Mouse (Mus musculus): ENCODE data around the gene Bsdc1. TPM values are rescaled to one million over a fixed set of nuclear protein-coding genes. Genes with fewer than 3 reads are reported as not detected.
"Not testable (repeated sequence)": the region's sequence is repeated elsewhere in the genome, so short reads cannot be mapped to it uniquely, and the experiment has no call there.

Bsdc1 gene
- total RNA-seq, 2 experiments from 2014 or later, result 720 to 1,074 TPM

DNA sequence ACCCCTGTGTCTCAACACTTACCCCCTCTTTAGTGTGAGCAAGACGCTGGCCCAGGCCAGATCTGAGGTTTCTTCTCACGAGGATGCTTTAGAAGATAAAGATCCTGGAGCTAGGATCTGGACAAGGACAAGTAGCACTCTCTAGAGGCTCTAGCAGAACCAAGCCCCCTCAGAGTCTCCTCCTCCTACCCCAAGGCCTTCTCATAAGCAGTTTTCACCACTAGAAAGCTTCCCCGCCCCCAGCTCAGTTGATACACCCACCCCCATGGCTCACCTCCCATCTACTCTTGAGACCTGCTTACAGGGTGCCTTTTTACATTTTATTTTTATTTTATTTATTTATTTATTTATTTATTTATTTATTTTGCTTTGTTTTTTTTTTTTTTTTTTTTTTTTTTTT is 48.3 kb downstream of the Bsdc1 start:
- ATAC-seq (replicated peaks; ENCODE audit: low FRiP score, poor library complexity, severe bottlenecking), result no peak

DNA sequence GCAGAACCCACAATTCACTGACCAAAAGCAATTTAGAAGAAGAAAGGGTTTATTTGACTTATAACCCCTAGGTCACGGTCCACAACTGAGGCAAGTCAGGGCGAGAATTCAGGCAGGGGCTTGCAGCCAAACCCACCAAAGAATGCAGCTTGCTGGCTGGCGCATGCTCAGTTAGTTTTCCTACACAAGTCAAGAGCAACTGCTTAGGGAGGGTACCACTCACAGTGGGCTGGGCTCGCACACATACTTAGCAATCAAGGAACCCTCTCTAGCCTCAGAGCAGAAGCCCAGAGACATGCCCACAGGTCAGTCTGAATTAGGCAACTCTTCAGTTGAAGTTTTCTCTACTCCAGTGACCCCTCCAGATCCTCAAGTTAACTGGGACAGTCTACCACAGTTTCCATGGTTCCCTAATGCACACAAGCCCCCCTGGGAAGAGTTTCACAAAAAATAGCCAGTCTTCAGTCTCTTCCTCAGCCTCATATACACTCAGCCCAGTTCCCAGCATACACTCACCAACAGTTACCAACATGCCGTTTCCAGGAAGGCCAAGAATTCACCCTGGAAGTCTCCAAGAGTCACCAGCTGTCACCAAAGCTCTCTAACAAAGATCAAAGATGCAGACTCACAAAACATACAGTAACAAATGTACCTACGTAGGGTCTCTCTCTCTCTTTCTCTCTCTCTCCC is 49.5 kb downstream of the Bsdc1 start:
- no peak for ATAC-seq (replicated peaks; ENCODE audit: low FRiP score, poor library complexity, severe bottlenecking)

DNA sequence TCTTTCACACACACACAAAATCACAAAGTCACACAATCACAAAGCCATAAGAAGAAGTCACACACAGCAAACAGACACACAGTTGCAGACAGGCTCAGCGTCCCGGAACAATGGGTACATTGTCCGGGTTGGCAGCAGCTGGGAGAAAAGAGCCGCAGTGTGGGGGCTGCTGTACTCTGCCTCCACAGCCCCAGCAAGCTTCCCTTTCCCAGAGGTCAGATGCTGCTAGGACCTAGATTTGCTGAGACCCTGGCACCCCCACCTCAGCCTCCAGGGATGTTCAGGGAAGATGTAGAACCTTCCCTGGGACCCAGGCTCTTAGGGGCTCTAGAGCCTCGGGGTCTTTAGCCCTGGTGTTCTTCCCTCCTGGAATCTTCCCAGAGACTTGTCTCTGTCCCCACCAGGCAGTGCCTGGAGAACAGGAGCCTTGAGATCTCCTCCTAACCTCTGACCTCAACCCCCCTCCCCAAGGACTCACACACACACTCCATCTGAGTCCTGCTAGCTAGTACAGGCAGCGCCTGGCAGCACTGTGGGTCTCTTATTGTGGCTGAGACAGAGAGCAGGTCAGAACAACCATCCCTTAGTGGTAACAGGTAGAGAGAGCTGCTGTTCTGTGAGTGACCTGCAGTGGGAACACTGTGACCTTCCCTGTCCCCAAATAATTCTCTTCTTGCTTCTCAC is 50.2 kb downstream of the Bsdc1 start:
- ATAC-seq (replicated peaks; ENCODE audit: low FRiP score, poor library complexity, severe bottlenecking), result no peak

DNA sequence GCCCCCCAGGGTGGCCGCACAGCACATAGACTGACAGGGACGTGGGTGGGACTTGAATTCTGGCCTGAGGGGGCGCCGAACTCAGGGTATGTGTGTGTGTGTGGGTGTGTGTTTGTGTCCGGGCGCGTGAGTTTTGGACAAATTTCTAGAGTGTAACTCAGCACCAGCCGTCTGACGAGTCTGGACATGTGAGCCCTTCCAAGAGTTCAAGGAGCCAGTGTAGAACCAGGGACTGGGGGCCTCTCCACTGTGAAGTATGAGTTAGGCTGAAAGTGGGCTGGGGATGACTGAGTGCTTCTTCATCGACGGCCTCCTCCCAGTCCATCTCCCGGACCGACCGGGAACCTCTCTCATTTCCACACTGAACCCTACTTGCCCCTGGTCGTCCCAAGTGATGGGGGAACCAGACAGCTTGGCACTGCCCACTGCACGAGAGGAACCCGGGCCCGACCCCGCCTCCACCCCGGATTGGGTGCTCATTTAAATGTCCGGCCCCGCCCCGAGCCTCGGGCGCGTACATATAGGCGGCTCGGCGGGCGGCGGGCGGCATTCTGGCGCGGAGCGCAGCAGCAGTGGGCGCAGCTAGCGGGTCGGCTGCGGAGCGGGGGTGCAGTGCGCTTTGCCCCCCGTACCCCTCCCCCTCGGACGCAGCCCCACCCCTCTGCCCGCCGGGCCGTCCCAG is 51.8 kb downstream of the Bsdc1 start, which contains the start of gene Marcksl1:
Gene Marcksl1 (plus strand): TSS at position 496 of the 682 bp plus-strand sequence.
- peak; percentile 56; the same call in 1 of the 2 replicates for ATAC-seq (replicated peaks; ENCODE audit: low FRiP score, poor library complexity, severe bottlenecking)

DNA sequence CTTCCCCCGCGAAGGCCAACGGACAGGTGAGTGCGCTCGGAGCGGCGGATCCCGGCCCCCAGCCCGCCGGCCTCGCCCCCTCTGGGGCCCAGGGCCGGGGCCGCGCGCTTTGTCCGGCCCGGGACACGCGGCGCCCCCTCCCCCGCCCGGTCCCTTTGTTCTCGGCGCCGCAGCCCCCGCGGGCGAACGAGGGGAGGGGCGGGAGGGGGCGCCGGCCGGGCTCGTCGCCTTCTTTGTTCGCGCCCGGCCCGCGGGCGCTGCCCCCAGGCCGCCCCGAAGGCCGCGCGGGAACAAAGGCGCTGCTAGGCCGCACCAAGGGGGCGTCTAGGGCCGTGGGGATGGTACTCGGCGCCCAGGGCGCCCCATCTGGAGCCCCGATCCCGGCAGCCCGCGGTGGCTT is 52.5 kb downstream of the Bsdc1 start:
- no peak for ATAC-seq (replicated peaks; ENCODE audit: low FRiP score, poor library complexity, severe bottlenecking)

DNA sequence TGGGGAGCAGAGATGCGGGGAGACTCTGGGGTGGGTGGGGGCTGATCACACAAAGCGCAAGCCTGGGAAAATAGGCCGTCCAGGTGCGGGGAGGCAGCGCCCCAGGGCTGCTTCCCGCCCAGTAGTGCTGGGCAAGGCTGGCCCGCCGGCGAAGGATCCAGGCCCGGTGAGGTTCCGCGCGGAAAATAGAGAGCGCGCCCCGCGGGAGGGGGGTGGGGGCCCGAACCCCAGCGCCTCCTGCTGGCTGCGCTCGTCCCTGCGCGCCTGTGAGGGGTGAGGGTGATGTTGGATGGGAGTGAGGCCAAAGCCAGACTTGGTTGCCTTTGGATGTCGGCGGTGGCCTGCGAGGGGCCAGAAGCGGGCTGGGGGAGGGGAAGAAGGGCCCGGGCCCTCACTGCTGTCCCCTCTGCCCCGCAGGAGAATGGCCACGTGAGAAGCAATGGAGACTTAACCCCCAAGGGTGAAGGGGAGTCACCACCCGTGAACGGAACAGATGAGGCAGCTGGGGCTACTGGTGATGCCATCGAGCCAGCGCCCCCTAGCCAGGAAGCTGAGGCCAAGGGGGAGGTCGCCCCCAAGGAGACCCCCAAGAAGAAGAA is 53.0 kb downstream of the Bsdc1 start:
- ATAC-seq (replicated peaks; ENCODE audit: low FRiP score, poor library complexity, severe bottlenecking), result 0 out of 2 replicates have a peak, but pooled peaks have one; percentile 19

DNA sequence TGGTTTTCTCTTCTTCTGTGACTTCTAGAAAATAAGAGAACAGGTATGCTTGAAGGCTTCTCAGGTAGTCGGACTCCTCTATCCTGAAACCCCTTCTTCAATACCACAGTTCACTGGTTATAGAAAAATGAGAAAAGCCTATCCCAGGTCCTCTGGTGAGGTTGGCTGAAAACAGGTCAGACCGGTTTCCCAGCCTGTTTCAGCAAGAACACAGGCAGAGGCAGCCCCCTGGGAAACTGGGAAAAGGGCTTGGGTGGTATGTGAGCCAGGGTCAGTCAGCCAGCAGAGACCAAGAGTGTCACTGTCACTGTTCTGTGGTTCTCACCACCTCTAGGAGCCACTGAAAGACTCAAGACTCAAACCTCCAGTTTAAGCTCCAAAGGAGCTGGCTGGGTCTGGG is 55.5 kb downstream of the Bsdc1 start:
- no peak for ATAC-seq (replicated peaks; ENCODE audit: low FRiP score, poor library complexity, severe bottlenecking)

DNA sequence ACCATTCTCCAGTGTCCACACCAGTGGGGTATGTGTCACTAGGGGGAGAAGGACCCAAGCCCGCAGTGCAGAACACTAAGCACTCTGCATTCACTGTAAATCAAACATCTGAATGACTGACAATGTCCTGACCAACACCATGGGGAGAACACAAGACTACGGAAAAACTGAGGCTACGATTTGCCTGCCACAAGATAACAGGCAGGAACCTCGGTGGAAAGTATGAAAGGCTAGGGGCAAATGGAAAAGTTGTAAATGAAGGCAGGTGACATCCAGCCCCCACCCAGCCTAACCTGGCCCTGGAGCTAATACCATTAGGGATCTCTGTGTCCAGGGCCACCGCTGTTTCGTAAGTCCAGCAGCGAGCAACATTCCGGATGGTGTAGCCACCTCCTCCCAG is 57.1 kb downstream of the Bsdc1 start:
- ATAC-seq (replicated peaks; ENCODE audit: low FRiP score, poor library complexity, severe bottlenecking), result no peak

DNA sequence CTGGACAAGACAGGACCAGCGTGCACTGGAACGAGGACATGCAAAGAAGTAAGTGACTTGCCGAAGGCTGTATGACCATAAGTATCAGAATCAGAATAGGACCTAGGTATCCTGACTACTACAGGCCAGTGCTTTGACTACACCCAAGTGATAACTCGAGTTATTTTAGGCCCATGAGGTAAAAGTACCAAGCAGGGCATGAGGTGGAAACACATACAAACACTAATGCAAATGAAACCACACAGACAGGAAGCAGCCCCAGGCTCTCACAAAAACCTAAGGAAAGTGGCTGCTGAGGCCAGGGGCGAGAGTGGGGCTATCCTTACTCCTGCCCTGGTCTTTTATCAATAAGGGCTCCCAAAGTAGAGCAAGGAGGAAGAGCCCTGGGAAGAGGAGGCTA is 64.0 kb downstream of the Bsdc1 start:
- no peak for ATAC-seq (replicated peaks; ENCODE audit: low FRiP score, poor library complexity, severe bottlenecking)

DNA sequence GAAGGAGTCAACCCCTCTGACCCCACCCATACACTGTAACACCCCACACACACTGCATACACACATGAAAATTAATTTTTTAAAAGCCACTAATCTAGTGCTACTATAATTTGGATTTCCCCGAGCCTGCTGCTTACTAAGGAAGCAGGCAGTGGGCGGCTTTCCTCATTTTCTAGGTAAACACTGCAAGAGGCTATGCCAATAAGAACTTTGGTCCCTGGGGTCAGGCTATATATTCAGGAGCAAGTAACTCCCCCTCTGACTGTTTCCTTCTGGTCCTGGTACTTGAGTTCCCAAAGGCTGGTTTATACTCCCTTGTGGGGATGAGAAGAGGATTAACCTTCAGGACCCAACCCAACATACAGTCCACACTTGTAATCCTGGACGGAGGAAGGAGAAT is 64.5 kb downstream of the Bsdc1 start:
- no peak for ATAC-seq (replicated peaks; ENCODE audit: low FRiP score, poor library complexity, severe bottlenecking)

DNA sequence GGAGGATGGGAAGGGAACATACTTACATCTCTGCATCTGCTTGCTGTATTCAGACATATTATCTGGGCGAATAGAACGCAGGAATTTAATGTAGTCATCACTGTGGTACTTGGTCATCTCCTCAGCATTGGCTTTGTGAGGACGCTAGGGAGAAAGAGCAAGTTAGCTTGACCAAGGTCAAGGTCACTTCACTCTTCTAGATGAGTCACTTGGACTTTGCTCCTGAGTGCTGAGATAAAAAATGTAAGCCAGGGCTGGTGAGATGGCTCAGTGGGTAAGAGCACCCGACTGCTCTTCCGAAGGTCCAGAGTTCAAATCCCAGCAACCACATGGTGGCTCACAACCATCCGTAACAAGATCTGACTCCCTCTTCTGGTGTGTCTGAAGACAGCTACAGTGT is 67.5 kb downstream of the Bsdc1 start:
- ATAC-seq (replicated peaks; ENCODE audit: low FRiP score, poor library complexity, severe bottlenecking), result not testable (repeated sequence)

Other genes starting within 250 kb of the Bsdc1 start
- not detected in 2 replicates for gene C77080, start 200.2 kb upstream of the Bsdc1 start, total RNA-seq (2015; ENCODE audit: low replicate concordance)
- gene C77080, start 200.2 kb upstream of the Bsdc1 start, total RNA-seq (2017; ENCODE audit: low replicate concordance), result not detected in 2 replicates
- not detected in 2 replicates for gene Sync, start 174.0 kb upstream of the Bsdc1 start, total RNA-seq (2015; ENCODE audit: low replicate concordance)
- gene Sync, start 174.0 kb upstream of the Bsdc1 start, total RNA-seq (2017; ENCODE audit: low replicate concordance), result 0.56 TPM in 1 of 2 replicates, not detected in the other
- gene Rbbp4, start 126.2 kb upstream of the Bsdc1 start, total RNA-seq (2015; ENCODE audit: low replicate concordance), result 60.2 and 64.6 TPM in 2 replicates
- gene Rbbp4, start 126.2 kb upstream of the Bsdc1 start, total RNA-seq (2017; ENCODE audit: low replicate concordance), result 61.6 and 122 TPM in 2 replicates
- gene Zbtb8os, start 125.9 kb upstream of the Bsdc1 start, total RNA-seq (2015; ENCODE audit: low replicate concordance), result 6.9 and 14.8 TPM in 2 replicates
- 4.9 and 19.1 TPM in 2 replicates for gene Zbtb8os, start 125.9 kb upstream of the Bsdc1 start, total RNA-seq (2017; ENCODE audit: low replicate concordance)
- 2.3 TPM in 1 of 2 replicates, not detected in the other for gene Zbtb8a, start 83.5 kb upstream of the Bsdc1 start, total RNA-seq (2015; ENCODE audit: low replicate concordance)
- 1.5 and 1.7 TPM in 2 replicates for gene Zbtb8a, start 83.5 kb upstream of the Bsdc1 start, total RNA-seq (2017; ENCODE audit: low replicate concordance)
- gene Zbtb8b, start 20.7 kb upstream of the Bsdc1 start, total RNA-seq (2015; ENCODE audit: low replicate concordance), result not detected in 2 replicates
- not detected in 2 replicates for gene Zbtb8b, start 20.7 kb upstream of the Bsdc1 start, total RNA-seq (2017; ENCODE audit: low replicate concordance)
- gene Tssk3, start 29.4 kb downstream of the Bsdc1 start, total RNA-seq (2015; ENCODE audit: low replicate concordance), result not detected in 2 replicates
- gene Tssk3, start 29.4 kb downstream of the Bsdc1 start, total RNA-seq (2017; ENCODE audit: low replicate concordance), result not detected in 2 replicates
- gene Fam229a, start 29.6 kb downstream of the Bsdc1 start, total RNA-seq (2015; ENCODE audit: low replicate concordance), result 3.3 TPM in 1 of 2 replicates, not detected in the other
- 0.68 and 2.1 TPM in 2 replicates for gene Fam229a, start 29.6 kb downstream of the Bsdc1 start, total RNA-seq (2017; ENCODE audit: low replicate concordance)
- gene Marcksl1, start 52.0 kb downstream of the Bsdc1 start, total RNA-seq (2015; ENCODE audit: low replicate concordance), result 12.5 and 23.4 TPM in 2 replicates
- 7.4 and 13.1 TPM in 2 replicates for gene Marcksl1, start 52.0 kb downstream of the Bsdc1 start, total RNA-seq (2017; ENCODE audit: low replicate concordance)
- 41.1 and 45.8 TPM in 2 replicates for gene Hdac1, start 81.1 kb downstream of the Bsdc1 start, total RNA-seq (2015; ENCODE audit: low replicate concordance)
- gene Hdac1, start 81.1 kb downstream of the Bsdc1 start, total RNA-seq (2017; ENCODE audit: low replicate concordance), result 27.0 and 42.9 TPM in 2 replicates
- 2.9 TPM in 1 of 2 replicates, not detected in the other for gene Lck, start 112.1 kb downstream of the Bsdc1 start, total RNA-seq (2015; ENCODE audit: low replicate concordance)
- 4.3 and 6.1 TPM in 2 replicates for gene Lck, start 112.1 kb downstream of the Bsdc1 start, total RNA-seq (2017; ENCODE audit: low replicate concordance)
- gene Fam167b, start 117.0 kb downstream of the Bsdc1 start, total RNA-seq (2015; ENCODE audit: low replicate concordance), result not detected in 2 replicates
- gene Fam167b, start 117.0 kb downstream of the Bsdc1 start, total RNA-seq (2017; ENCODE audit: low replicate concordance), result not detected in 2 replicates
- gene Eif3i, start 139.1 kb downstream of the Bsdc1 start, total RNA-seq (2015; ENCODE audit: low replicate concordance), result 92.8 and 113 TPM in 2 replicates
- gene Eif3i, start 139.1 kb downstream of the Bsdc1 start, total RNA-seq (2017; ENCODE audit: low replicate concordance), result 50.9 and 56.7 TPM in 2 replicates
- gene Tmem234, start 139.1 kb downstream of the Bsdc1 start, total RNA-seq (2015; ENCODE audit: low replicate concordance), result 37.9 and 60.8 TPM in 2 replicates
- gene Tmem234, start 139.1 kb downstream of the Bsdc1 start, total RNA-seq (2017; ENCODE audit: low replicate concordance), result 82.2 and 119 TPM in 2 replicates
- gene Dcdc2b, start 152.7 kb downstream of the Bsdc1 start, total RNA-seq (2015; ENCODE audit: low replicate concordance), result not detected in 2 replicates
- gene Dcdc2b, start 152.7 kb downstream of the Bsdc1 start, total RNA-seq (2017; ENCODE audit: low replicate concordance), result not detected in 2 replicates
- gene Iqcc, start 157.5 kb downstream of the Bsdc1 start, total RNA-seq (2015; ENCODE audit: low replicate concordance), result 1.7 and 2.7 TPM in 2 replicates
- 0.98 and 2.6 TPM in 2 replicates for gene Iqcc, start 157.5 kb downstream of the Bsdc1 start, total RNA-seq (2017; ENCODE audit: low replicate concordance)
- 2.1 and 22.4 TPM in 2 replicates for gene Ccdc28b, start 162.4 kb downstream of the Bsdc1 start, total RNA-seq (2015; ENCODE audit: low replicate concordance)
- 5.2 and 11.7 TPM in 2 replicates for gene Ccdc28b, start 162.4 kb downstream of the Bsdc1 start, total RNA-seq (2017; ENCODE audit: low replicate concordance)
- 6.7 and 10.0 TPM in 2 replicates for gene Txlna, start 179.5 kb downstream of the Bsdc1 start, total RNA-seq (2015; ENCODE audit: low replicate concordance)
- 11.3 and 20.8 TPM in 2 replicates for gene Txlna, start 179.5 kb downstream of the Bsdc1 start, total RNA-seq (2017; ENCODE audit: low replicate concordance)
- 7.9 and 11.9 TPM in 2 replicates for gene Kpna6, start 211.2 kb downstream of the Bsdc1 start, total RNA-seq (2015; ENCODE audit: low replicate concordance)
- gene Kpna6, start 211.2 kb downstream of the Bsdc1 start, total RNA-seq (2017; ENCODE audit: low replicate concordance), result 7.6 and 10.3 TPM in 2 replicates
- gene Tmem39b, start 235.3 kb downstream of the Bsdc1 start, total RNA-seq (2015; ENCODE audit: low replicate concordance), result 6.3 and 14.4 TPM in 2 replicates
- 0.28 and 0.68 TPM in 2 replicates for gene Tmem39b, start 235.3 kb downstream of the Bsdc1 start, total RNA-seq (2017; ENCODE audit: low replicate concordance)

Measured in erythroblast, adult 5-6 weeks (primary cell).